Mouse (Mus musculus): ENCODE measurements around the gene Cp.
"Not testable (repeated sequence)": the region's sequence is repeated elsewhere in the genome, so short reads cannot be mapped to it uniquely, and the experiment has no call there.

DNA sequence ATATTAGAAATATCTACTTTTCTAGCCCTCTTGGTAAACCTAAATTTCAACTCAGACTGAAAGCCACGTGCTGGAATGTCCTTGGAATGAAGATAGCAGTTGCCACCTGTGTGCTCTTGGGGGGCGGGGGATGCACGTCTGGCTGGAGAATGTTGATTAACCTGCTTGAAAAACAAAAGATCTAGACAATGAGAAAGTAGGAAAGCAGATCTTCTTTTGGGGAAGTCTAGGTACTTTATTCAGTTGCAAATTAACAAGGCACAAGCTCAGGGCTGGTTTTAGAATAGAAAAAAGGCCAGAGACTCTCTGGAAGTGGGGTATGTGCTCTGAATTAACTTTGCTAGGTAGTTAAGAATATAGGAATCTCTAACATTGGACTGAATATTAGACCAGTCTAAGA lies 87.9 kb downstream of the Cp start:
- TF ChIP-seq POLR2A (IDR thresholded peaks at IDR 0.05; ENCODE audit: control insufficient read depth, low read depth, low read length); CTCF (IDR thresholded peaks at IDR 0.05; ENCODE audit: control insufficient read depth, insufficient read depth, insufficient replicate concordance, low read depth, low read length): not testable (repeated sequence)
